In genomic region chr7:29230560-29230959, GRCm38 (mm10) we compare ENCODE assay signal across 13 mouse cellular contexts. TPM values are rescaled to one million over a fixed set of nuclear protein-coding genes. Genes with fewer than 3 reads are reported as not detected.
"Had no signal": no experiment of that assay in that cellular context is flagged by ENCODE, and none has a peak within 500 bp of the region (broad histone marks: within the 10 kb centered on the region; RNA-seq: fewer than 3 reads in every experiment).

No protein-coding gene starts in this region.

- H3K4me2 ChIP-seq: limb, embryonic 12.5 days; midbrain, embryonic 15.5 days; neural tube, embryonic 12.5 days had no signal

- H3K9me3 ChIP-seq: limb, embryonic 12.5 days; liver, embryonic 15.5 days; midbrain, embryonic 15.5 days; neural tube, embryonic 12.5 days had no signal

- H3K36me3 ChIP-seq: limb, embryonic 12.5 days; liver, embryonic 15.5 days; midbrain, embryonic 15.5 days; neural tube, embryonic 12.5 days had no signal

- ATAC-seq: midbrain, embryonic 15.5 days had no signal

- H3K4me3 ChIP-seq: layer of hippocampus, adult 2 months; limb, embryonic 12.5 days; liver, embryonic 15.5 days; midbrain, embryonic 15.5 days; neural tube, embryonic 12.5 days had no signal

- DNase-seq: kidney, postnatal 10 days; kidney, postnatal 4 days; lung, postnatal 10 days; thymus, postnatal 4 days had no signal

- H3K27ac ChIP-seq: layer of hippocampus, adult 2 months; limb, embryonic 12.5 days; liver, embryonic 15.5 days; macrophage; midbrain, embryonic 15.5 days; neural tube, embryonic 12.5 days; stomach, postnatal 0 days had no signal

- H3K9ac ChIP-seq: limb, embryonic 12.5 days; liver, embryonic 15.5 days; midbrain, embryonic 15.5 days; neural tube, embryonic 12.5 days had no signal

RNA-seq across cellular contexts. Expression of gene Catsperg1, which starts 16.7 kb away (rescaled TPM):
- total RNA-seq: monocyte, adult 5-6 weeks had no signal

RNA-seq across cellular contexts. Expression of gene 2200002D01Rik, which starts 17.7 kb away (rescaled TPM):
- total RNA-seq: left cerebral cortex, postnatal 36 days; monocyte, adult 5-6 weeks had no signal
- polyA plus RNA-seq: macrophage had no signal
